In the genomic region with DNA sequence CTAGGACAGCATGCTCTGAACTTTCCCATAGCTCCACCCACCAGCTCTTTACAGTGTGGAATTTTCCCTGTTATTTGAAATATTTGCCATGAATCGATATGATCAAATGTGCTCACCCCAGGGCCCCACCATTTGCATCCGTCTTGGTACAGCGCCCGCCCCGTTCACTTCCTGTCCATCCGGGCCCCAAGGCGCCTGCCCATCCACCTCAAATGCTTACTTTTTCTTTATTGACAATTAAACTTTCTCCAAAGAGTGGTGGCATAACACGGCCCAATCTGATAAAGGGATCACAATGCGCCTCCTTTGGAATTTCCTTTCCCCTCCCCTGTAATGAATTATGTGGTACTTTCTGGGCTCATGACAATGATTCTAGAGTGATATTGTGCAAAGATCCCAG, we compare ENCODE assay signal across 22 mouse cellular contexts. TPM values are rescaled to one million over a fixed set of nuclear protein-coding genes. Genes with fewer than 3 reads are reported as not detected.
DNase-seq lines count a peak whose midpoint lies in the region; ATAC-seq and TF ChIP-seq lines count a peak whose summit lies in the region.
"Had no signal": no experiment of that assay in that cellular context is flagged by ENCODE, and none has a peak within 500 bp of the region (broad histone marks: within the 10 kb centered on the region; RNA-seq: fewer than 3 reads in every experiment).

No protein-coding gene starts in this region.

- TF ChIP-seq CTCF in kidney, postnatal 0 days (IDR thresholded peaks at IDR 0.05; ENCODE audit: low read depth) = no peak

- no peak overlapping the region for H3K9ac ChIP-seq in embryonic facial prominence, embryonic 13.5 days
- no peak overlapping the region for H3K9ac ChIP-seq in kidney, postnatal 0 days (ENCODE audit: low read depth, low read length)
- no peak overlapping the region for H3K9ac ChIP-seq in lung, embryonic 15.5 days
- H3K9ac ChIP-seq: hindbrain, embryonic 13.5 days; limb, embryonic 15.5 days; neural tube, embryonic 12.5 days had no signal

- ATAC-seq in embryonic facial prominence, embryonic 13.5 days (ENCODE audit: insufficient number of reproducible peaks, insufficient read depth, low FRiP score, low TSS enrichment, low read depth) = no peak
- no peak for ATAC-seq in kidney, postnatal 0 days (replicated peaks; ENCODE audit: low FRiP score, low read depth)
- no peak for ATAC-seq in lung, embryonic 15.5 days (ENCODE audit: borderline replicate concordance, extremely low read depth, low FRiP score, low TSS enrichment)

- WGBS in embryonic facial prominence, embryonic 10.5 days = 85% methylated on average over 9 of the region's 9 CpGs
- WGBS in embryonic facial prominence, embryonic 13.5 days = 62% methylated on average over 9 of the region's 9 CpGs
- WGBS in kidney, postnatal 0 days = 67% methylated on average over 9 of the region's 9 CpGs
- WGBS in lung, embryonic 15.5 days = 40% methylated on average over 9 of the region's 9 CpGs

- peaks cover 20% of the 10 kb centered on the region for H3K36me3 ChIP-seq in embryonic facial prominence, embryonic 10.5 days (replicated peaks)
- no peaks in the 10 kb centered on the region for H3K36me3 ChIP-seq in embryonic facial prominence, embryonic 13.5 days
- no peaks in the 10 kb centered on the region for H3K36me3 ChIP-seq in kidney, postnatal 0 days (ENCODE audit: insufficient read depth, low read length)
- H3K36me3 ChIP-seq in lung, embryonic 15.5 days = no peaks in the 10 kb centered on the region; the same call in 1 of the 2 replicates
- H3K36me3 ChIP-seq: G1E; hindbrain, embryonic 13.5 days; limb, embryonic 15.5 days; neural tube, embryonic 12.5 days had no signal

- no peak for DNase-seq in embryonic facial prominence, embryonic 10.5 days (ENCODE audit: low spot score)
- peak; percentile 36 for DNase-seq in kidney, postnatal 0 days (ENCODE audit: low spot score)
- no peak for DNase-seq in adrenal gland, postnatal 4 days (ENCODE audit: low spot score in 2 of 2)
- no peak for DNase-seq in left cerebral cortex, postnatal 4 days
- no peak for DNase-seq in heart, postnatal 10 days
- DNase-seq: cerebellum, postnatal 10 days; gastrocnemius, postnatal 14 days had no signal

- no peaks in the 10 kb centered on the region for H3K9me3 ChIP-seq in embryonic facial prominence, embryonic 10.5 days
- H3K9me3 ChIP-seq in embryonic facial prominence, embryonic 13.5 days = no peaks in the 10 kb centered on the region
- H3K9me3 ChIP-seq in kidney, postnatal 0 days (replicated peaks; ENCODE audit: low read length) = no peaks in the 10 kb centered on the region
- no peaks in the 10 kb centered on the region for H3K9me3 ChIP-seq in lung, embryonic 15.5 days
- H3K9me3 ChIP-seq: hindbrain, embryonic 13.5 days; limb, embryonic 15.5 days; neural tube, embryonic 12.5 days had no signal

- H3K27ac ChIP-seq in embryonic facial prominence, embryonic 10.5 days (replicated peaks) = peak overlapping the region; percentile 91
- H3K27ac ChIP-seq in embryonic facial prominence, embryonic 13.5 days = peak overlapping the region; percentile 87
- peak overlapping the region; percentile 34; the same call in 1 of the 2 replicates for H3K27ac ChIP-seq in kidney, postnatal 0 days
- peak overlapping the region; percentile 62; the same call in 1 of the 2 replicates for H3K27ac ChIP-seq in lung, embryonic 15.5 days
- H3K27ac ChIP-seq: hindbrain, embryonic 13.5 days; left cerebral cortex, adult 2 months; neural tube, embryonic 12.5 days had no signal

- peaks cover 68% of the 10 kb centered on the region for H3K4me1 ChIP-seq in embryonic facial prominence, embryonic 10.5 days
- H3K4me1 ChIP-seq in embryonic facial prominence, embryonic 13.5 days = peaks cover 62% of the 10 kb centered on the region
- peaks cover 13% of the 10 kb centered on the region; the same call in 1 of the 2 replicates for H3K4me1 ChIP-seq in kidney, postnatal 0 days (replicated peaks; ENCODE audit: insufficient read depth, low read length)
- peaks cover 50% of the 10 kb centered on the region for H3K4me1 ChIP-seq in lung, embryonic 15.5 days
- H3K4me1 ChIP-seq: hindbrain, embryonic 13.5 days had no signal

- H3K27me3 ChIP-seq in embryonic facial prominence, embryonic 10.5 days (replicated peaks; ENCODE audit: low read depth, poor library complexity, severe bottlenecking) = no peaks in the 10 kb centered on the region
- no peaks in the 10 kb centered on the region for H3K27me3 ChIP-seq in embryonic facial prominence, embryonic 13.5 days
- H3K27me3 ChIP-seq in kidney, postnatal 0 days (ENCODE audit: insufficient read depth, low read length) = no peaks in the 10 kb centered on the region
- no peaks in the 10 kb centered on the region for H3K27me3 ChIP-seq in lung, embryonic 15.5 days
- H3K27me3 ChIP-seq: hindbrain, embryonic 13.5 days; limb, embryonic 15.5 days; neural tube, embryonic 12.5 days had no signal

- H3K4me3 ChIP-seq in embryonic facial prominence, embryonic 10.5 days = no peak overlapping the region
- no peak overlapping the region for H3K4me3 ChIP-seq in embryonic facial prominence, embryonic 13.5 days
- H3K4me3 ChIP-seq in kidney, postnatal 0 days (replicated peaks; ENCODE audit: low read depth, low read length) = no peak overlapping the region
- no peak overlapping the region for H3K4me3 ChIP-seq in lung, embryonic 15.5 days
- H3K4me3 ChIP-seq: hindbrain, embryonic 13.5 days; left cerebral cortex, adult 2 months; limb, embryonic 15.5 days; neural tube, embryonic 12.5 days had no signal

- no peak overlapping the region for H3K4me2 ChIP-seq in embryonic facial prominence, embryonic 13.5 days
- no peak overlapping the region for H3K4me2 ChIP-seq in kidney, postnatal 0 days (ENCODE audit: low read length)
- H3K4me2 ChIP-seq in lung, embryonic 15.5 days = no peak overlapping the region
- H3K4me2 ChIP-seq: hindbrain, embryonic 13.5 days; limb, embryonic 15.5 days; neural tube, embryonic 12.5 days had no signal

- intact Hi-C loops in left cerebral cortex, postnatal 4 days (cut with DNase I) = no loop called here
- intact Hi-C loops in heart, postnatal 10 days (cut with DNase I) = no loop called here

RNA-seq across cellular contexts. Expression of gene Kank4, which starts 11.0 kb away (rescaled TPM):
- polyA plus RNA-seq in embryonic facial prominence, embryonic 10.5 days (2016; fragmentation: Nextera tagmentation; extraction: Ambion mirVana) = 2.1 and 2.5 TPM in 2 replicates
- polyA plus RNA-seq in embryonic facial prominence, embryonic 13.5 days (2015; fragmentation: Nextera tagmentation; extraction: Ambion mirVana) = 3.2 and 3.4 TPM in 2 replicates
- polyA plus RNA-seq in kidney, postnatal 0 days (2015; fragmentation: Nextera tagmentation; extraction: Ambion mirVana) = 2.3 and 2.7 TPM in 2 replicates
- polyA plus RNA-seq in lung, embryonic 15.5 days (2015; fragmentation: Nextera tagmentation; extraction: Ambion mirVana) = 3.7 and 3.9 TPM in 2 replicates
- 1 to 10 TPM; 3.9 to 5.6 TPM for total RNA-seq in adrenal gland, postnatal 4 days (2021)
- total RNA-seq in left cerebral cortex, postnatal 4 days (2021) = 1 to 10 TPM; 2.0 to 2.3 TPM
- total RNA-seq in heart, postnatal 10 days (2021) = 1 to 10 TPM; 1.6 to 1.9 TPM
- total RNA-seq: megakaryocyte-erythroid progenitor cell, adult 5-6 weeks had no signal
- polyA plus RNA-seq: G1E had no signal

RNA-seq across cellular contexts. Expression of gene I0C0044D17Rik, which starts 17.3 kb away (rescaled TPM):
- polyA plus RNA-seq in embryonic facial prominence, embryonic 10.5 days (2016; fragmentation: Nextera tagmentation; extraction: Ambion mirVana) = not detected in 2 replicates
- not detected in 2 replicates for polyA plus RNA-seq in embryonic facial prominence, embryonic 13.5 days (2015; fragmentation: Nextera tagmentation; extraction: Ambion mirVana)
- polyA plus RNA-seq in kidney, postnatal 0 days (2015; fragmentation: Nextera tagmentation; extraction: Ambion mirVana) = not detected in 2 replicates
- not detected in 2 replicates for polyA plus RNA-seq in lung, embryonic 15.5 days (2015; fragmentation: Nextera tagmentation; extraction: Ambion mirVana)
- not detected for total RNA-seq in adrenal gland, postnatal 4 days (2021)
- not detected for total RNA-seq in left cerebral cortex, postnatal 4 days (2021)
- not detected for total RNA-seq in heart, postnatal 10 days (2021)
- total RNA-seq: G1E; gastrocnemius, postnatal 14 days; heart, adult 8-10 months; layer of hippocampus, adult 8-10 months; left cerebral cortex, adult 2 months; megakaryocyte-erythroid progenitor cell, adult 5-6 weeks had no signal
- polyA plus RNA-seq: G1E; heart, embryonic 16.5 days; hindbrain, embryonic 13.5 days; intestine, embryonic 14.5 days; limb, embryonic 15.5 days; liver, embryonic 16.5 days; neural tube, embryonic 12.5 days; spleen, adult 2 months; stomach, embryonic 16.5 days had no signal

Comparison
In these comparisons a context has a peak if more than half of its experiments do, and no peak if none do; other contexts are left out.
1. H3K27ac ChIP-seq: peak in every context shown above with its lines; median percentile 91 in embryonic facial prominence, embryonic 10.5 days; 87 in embryonic facial prominence, embryonic 13.5 days; 62 in lung, embryonic 15.5 days; 34 in kidney, postnatal 0 days.